ENCODE assay signal across 10 mouse cellular contexts in genomic region chr4:134092382-134093288, GRCm38 (mm10). TPM values are rescaled to one million over a fixed set of nuclear protein-coding genes. Genes with fewer than 3 reads are reported as not detected.
DNase-seq lines count a peak whose midpoint lies in the region; ATAC-seq and TF ChIP-seq lines count a peak whose summit lies in the region.
"Had no signal": no experiment of that assay in that cellular context is flagged by ENCODE, and none has a peak within 500 bp of the region (broad histone marks: within the 10 kb centered on the region; RNA-seq: fewer than 3 reads in every experiment).

No protein-coding gene starts in this region.

- peak; percentile 94 for TF ChIP-seq CTCF in G1E (IDR thresholded peaks at IDR 0.05; ENCODE audit: low read depth, low read length)
- TF ChIP-seq CTCF in bone marrow, adult 2 months (IDR thresholded peaks at IDR 0.05; ENCODE audit: control insufficient read depth, insufficient read depth, low read length): peak; percentile 95

- ATAC-seq in G1E (ENCODE audit: extremely low read depth, insufficient number of reproducible peaks, low FRiP score, poor library complexity, severe bottlenecking): no peak
- no peak for ATAC-seq in liver, embryonic 15.5 days (ENCODE audit: insufficient read depth)
- ATAC-seq in hindbrain, embryonic 16.5 days: no peak

- 58% methylated on average over 6 of the region's 6 CpGs for WGBS in bone marrow, adult 2 months
- WGBS in liver, embryonic 15.5 days (ENCODE audit: insufficient replicate concordance): 58% methylated on average over 6 of the region's 6 CpGs
- WGBS in hindbrain, embryonic 16.5 days: 77% methylated on average over 6 of the region's 6 CpGs

- H3K9ac ChIP-seq in liver, embryonic 15.5 days: no peak overlapping the region
- H3K9ac ChIP-seq in hindbrain, embryonic 16.5 days (ENCODE audit: low read depth, low read length): no peak overlapping the region
- H3K9ac ChIP-seq: midbrain, embryonic 12.5 days had no signal

- H3K36me3 ChIP-seq in G1E (replicated peaks): no peaks in the 10 kb centered on the region
- H3K36me3 ChIP-seq in liver, embryonic 15.5 days (replicated peaks): no peaks in the 10 kb centered on the region
- no peaks in the 10 kb centered on the region for H3K36me3 ChIP-seq in hindbrain, embryonic 16.5 days (ENCODE audit: control insufficient read depth, insufficient read depth, low read length)
- H3K36me3 ChIP-seq: midbrain, embryonic 12.5 days had no signal

- peak; percentile 42 to 44 for DNase-seq in left cerebral cortex, adult 18-20 months (ENCODE audit: low spot score in 2 of 2)
- DNase-seq in left cerebral cortex, postnatal 36 days (ENCODE audit: low spot score in 2 of 2): no peak
- no peak for DNase-seq in G1E (ENCODE audit: low spot score)
- peak; percentile 59 to 74 for DNase-seq in heart, postnatal 14 days
- DNase-seq in skeletal muscle tissue, adult 2 months (ENCODE audit: low read depth, low spot score): peak; percentile 36

- intact Hi-C loops in left cerebral cortex, postnatal 36 days (cut with DNase I): no loop called here
- intact Hi-C loops in heart, postnatal 14 days (cut with DNase I): no loop called here

- no peak overlapping the region for H3K4me3 ChIP-seq in G1E (ENCODE audit: low read depth, low read length)
- H3K4me3 ChIP-seq in bone marrow, adult 2 months (replicated peaks; ENCODE audit: control insufficient read depth, low read depth, low read length): peak overlapping the region; percentile 91
- no peak overlapping the region for H3K4me3 ChIP-seq in liver, embryonic 15.5 days (replicated peaks)
- H3K4me3 ChIP-seq in hindbrain, embryonic 16.5 days (ENCODE audit: low read length): no peak overlapping the region
- H3K4me3 ChIP-seq: midbrain, embryonic 12.5 days had no signal

- peaks cover 62% of the 10 kb centered on the region for H3K4me1 ChIP-seq in G1E (ENCODE audit: insufficient read depth, low read depth, low read length)
- peaks cover 3% of the 10 kb centered on the region; the same call in 1 of the 2 replicates for H3K4me1 ChIP-seq in bone marrow, adult 2 months (ENCODE audit: control insufficient read depth, insufficient read depth, low read length)
- no peaks in the 10 kb centered on the region for H3K4me1 ChIP-seq in liver, embryonic 15.5 days (replicated peaks)
- H3K4me1 ChIP-seq in hindbrain, embryonic 16.5 days (ENCODE audit: control insufficient read depth, insufficient read depth, low read depth, low read length): no peaks in the 10 kb centered on the region
- H3K4me1 ChIP-seq: midbrain, embryonic 12.5 days had no signal

- peaks cover 28% of the 10 kb centered on the region for H3K27me3 ChIP-seq in G1E (ENCODE audit: insufficient read depth, low read length)
- no peaks in the 10 kb centered on the region for H3K27me3 ChIP-seq in liver, embryonic 15.5 days
- H3K27me3 ChIP-seq in hindbrain, embryonic 16.5 days (replicated peaks; ENCODE audit: control insufficient read depth, insufficient read depth, low read length): no peaks in the 10 kb centered on the region
- H3K27me3 ChIP-seq: midbrain, embryonic 12.5 days had no signal

- H3K4me2 ChIP-seq in liver, embryonic 15.5 days: 0 out of 2 replicates have a peak overlapping the region, but pooled peaks have one; percentile 21
- no peak overlapping the region for H3K4me2 ChIP-seq in hindbrain, embryonic 16.5 days (ENCODE audit: low read length)
- H3K4me2 ChIP-seq: midbrain, embryonic 12.5 days had no signal

- no peaks in the 10 kb centered on the region for H3K9me3 ChIP-seq in G1E (replicated peaks)
- H3K9me3 ChIP-seq in liver, embryonic 15.5 days (replicated peaks): no peaks in the 10 kb centered on the region
- H3K9me3 ChIP-seq in hindbrain, embryonic 16.5 days (ENCODE audit: control insufficient read depth, low read length): no peaks in the 10 kb centered on the region
- H3K9me3 ChIP-seq: midbrain, embryonic 12.5 days had no signal

- H3K27ac ChIP-seq in bone marrow, adult 2 months (ENCODE audit: control insufficient read depth, insufficient read depth, low read depth, low read length, poor library complexity): peak overlapping the region; percentile 91; the same call in 1 of the 2 replicates
- no peak overlapping the region for H3K27ac ChIP-seq in liver, embryonic 15.5 days (replicated peaks)
- H3K27ac ChIP-seq in hindbrain, embryonic 16.5 days (ENCODE audit: low read depth, low read length): no peak overlapping the region
- H3K27ac ChIP-seq: midbrain, embryonic 12.5 days had no signal

- no peak for TF ChIP-seq POLR2A in bone marrow, adult 2 months (IDR thresholded peaks at IDR 0.05; ENCODE audit: borderline replicate concordance, control insufficient read depth, low read depth, low read length)

RNA-seq across cellular contexts. Expression of gene Cd52, which starts 2.2 kb away (rescaled TPM):
- 1 to 10 TPM; 2.7 to 4.1 TPM for total RNA-seq in left cerebral cortex, adult 18-20 months (2021)
- total RNA-seq in left cerebral cortex, postnatal 36 days (2021): 1 to 10 TPM; 1.4 to 2.7 TPM
- total RNA-seq in G1E (2014; fragmentation: Nextera tagmentation): 1.7 and 2.0 TPM in 2 replicates
- total RNA-seq in G1E (2017): 17.5 and 21.1 TPM in 2 replicates
- 1.0 and 1.3 TPM in 2 replicates for polyA plus RNA-seq in G1E (2012)
- 270 and 801 TPM in 2 replicates for polyA plus RNA-seq in bone marrow, adult 2 months (2011; ENCODE audit: insufficient read depth, insufficient read length, low replicate concordance, missing spikeins)
- total RNA-seq in heart, postnatal 14 days (2021): 10 to 100 TPM in 1 of 2 experiments, 1 to 10 TPM in 1; 3.5 to 10.3 TPM
- 47.4 and 51.5 TPM in 2 replicates for polyA plus RNA-seq in liver, embryonic 15.5 days (2015; fragmentation: Nextera tagmentation; extraction: Ambion mirVana)
- 1.5 and 1.8 TPM in 2 replicates for polyA plus RNA-seq in hindbrain, embryonic 16.5 days (2015; fragmentation: Nextera tagmentation; extraction: Ambion mirVana)

RNA-seq across cellular contexts. Expression of gene Ubxn11, which starts 9.7 kb away (rescaled TPM):
- 10 to 100 TPM; 31.7 to 38.4 TPM for total RNA-seq in left cerebral cortex, adult 18-20 months (2021)
- total RNA-seq in left cerebral cortex, postnatal 36 days (2021): 10 to 100 TPM; 23.3 to 46.3 TPM
- total RNA-seq in G1E (2014; fragmentation: Nextera tagmentation): 6.0 and 13.8 TPM in 2 replicates
- total RNA-seq in G1E (2017): 3.4 and 3.9 TPM in 2 replicates
- polyA plus RNA-seq in G1E (2012): 11.3 and 13.2 TPM in 2 replicates
- 3.3 and 13.7 TPM in 2 replicates for polyA plus RNA-seq in bone marrow, adult 2 months (2011; ENCODE audit: insufficient read depth, insufficient read length, low replicate concordance, missing spikeins)
- total RNA-seq in heart, postnatal 14 days (2021): 1 to 10 TPM; 1.4 to 1.7 TPM
- 1.8 and 2.1 TPM in 2 replicates for polyA plus RNA-seq in liver, embryonic 15.5 days (2015; fragmentation: Nextera tagmentation; extraction: Ambion mirVana)
- 21.3 and 21.5 TPM in 2 replicates for polyA plus RNA-seq in hindbrain, embryonic 16.5 days (2015; fragmentation: Nextera tagmentation; extraction: Ambion mirVana)

RNA-seq across cellular contexts. Expression of gene Crybg2, which starts 32.0 kb away (rescaled TPM):
- total RNA-seq in left cerebral cortex, adult 18-20 months (2021): 1 to 10 TPM; 4.4 to 5.7 TPM
- total RNA-seq in left cerebral cortex, postnatal 36 days (2021): 1 to 10 TPM; 3.5 to 4.2 TPM
- total RNA-seq in G1E (2014; fragmentation: Nextera tagmentation): 0.29 TPM in 1 of 2 replicates, not detected in the other
- 0.12 and 0.60 TPM in 2 replicates for total RNA-seq in G1E (2017)
- 0.46 and 0.83 TPM in 2 replicates for polyA plus RNA-seq in G1E (2012)
- 4.6 TPM in 1 of 2 replicates, not detected in the other for polyA plus RNA-seq in bone marrow, adult 2 months (2011; ENCODE audit: insufficient read depth, insufficient read length, low replicate concordance, missing spikeins)
- total RNA-seq in heart, postnatal 14 days (2021): under 1 TPM in 1 of 2 experiments, not detected in 1; 0.24 TPM
- polyA plus RNA-seq in liver, embryonic 15.5 days (2015; fragmentation: Nextera tagmentation; extraction: Ambion mirVana): 0.59 TPM in 1 of 2 replicates, not detected in the other
- polyA plus RNA-seq in hindbrain, embryonic 16.5 days (2015; fragmentation: Nextera tagmentation; extraction: Ambion mirVana): 3.7 and 5.3 TPM in 2 replicates
- total RNA-seq: gastrocnemius, adult 8-10 months had no signal

RNA-seq across cellular contexts. Expression of gene Sh3bgrl3, which starts 36.0 kb away (rescaled TPM):
- total RNA-seq in left cerebral cortex, adult 18-20 months (2021): 100 to 1,000 TPM; 200 to 222 TPM
- total RNA-seq in left cerebral cortex, postnatal 36 days (2021): 100 to 1,000 TPM; 187 to 235 TPM
- total RNA-seq in G1E (2014; fragmentation: Nextera tagmentation) (76.6 and 110 TPM in 2 replicates), G1E (2017) (98.4 and 105 TPM in 2 replicates)
- polyA plus RNA-seq in G1E (2012): 111 and 202 TPM in 2 replicates
- 299 and 416 TPM in 2 replicates for polyA plus RNA-seq in bone marrow, adult 2 months (2011; ENCODE audit: insufficient read depth, insufficient read length, low replicate concordance, missing spikeins)
- 10 to 100 TPM; 47.4 to 51.4 TPM for total RNA-seq in heart, postnatal 14 days (2021)
- 151 and 166 TPM in 2 replicates for polyA plus RNA-seq in liver, embryonic 15.5 days (2015; fragmentation: Nextera tagmentation; extraction: Ambion mirVana)
- 467 and 509 TPM in 2 replicates for polyA plus RNA-seq in hindbrain, embryonic 16.5 days (2015; fragmentation: Nextera tagmentation; extraction: Ambion mirVana)

RNA-seq across cellular contexts. Expression of gene Zfp683, which starts 39.0 kb away (rescaled TPM):
- total RNA-seq in left cerebral cortex, adult 18-20 months (2021): not detected
- total RNA-seq in left cerebral cortex, postnatal 36 days (2021): not detected
- total RNA-seq in G1E (2014; fragmentation: Nextera tagmentation): not detected in 2 replicates
- not detected in 2 replicates for total RNA-seq in G1E (2017)
- not detected in 2 replicates for polyA plus RNA-seq in G1E (2012)
- polyA plus RNA-seq in bone marrow, adult 2 months (2011; ENCODE audit: insufficient read depth, insufficient read length, low replicate concordance, missing spikeins): 1.0 TPM in 1 of 2 replicates, not detected in the other
- total RNA-seq in heart, postnatal 14 days (2021): not detected
- polyA plus RNA-seq in liver, embryonic 15.5 days (2015; fragmentation: Nextera tagmentation; extraction: Ambion mirVana): not detected in 2 replicates
- polyA plus RNA-seq in hindbrain, embryonic 16.5 days (2015; fragmentation: Nextera tagmentation; extraction: Ambion mirVana): not detected in 2 replicates
- total RNA-seq: gastrocnemius, adult 8-10 months had no signal
- polyA plus RNA-seq: midbrain, embryonic 12.5 days had no signal

Comparison
In these comparisons a context has a peak if more than half of its experiments do, and no peak if none do; other contexts are left out.
1. DNase-seq: peak in left cerebral cortex, adult 18-20 months (2 of 2), heart, postnatal 14 days (2 of 2) and skeletal muscle tissue, adult 2 months (single experiment); none in left cerebral cortex, postnatal 36 days (0 of 2) and G1E (single experiment).